In the genomic region with DNA sequence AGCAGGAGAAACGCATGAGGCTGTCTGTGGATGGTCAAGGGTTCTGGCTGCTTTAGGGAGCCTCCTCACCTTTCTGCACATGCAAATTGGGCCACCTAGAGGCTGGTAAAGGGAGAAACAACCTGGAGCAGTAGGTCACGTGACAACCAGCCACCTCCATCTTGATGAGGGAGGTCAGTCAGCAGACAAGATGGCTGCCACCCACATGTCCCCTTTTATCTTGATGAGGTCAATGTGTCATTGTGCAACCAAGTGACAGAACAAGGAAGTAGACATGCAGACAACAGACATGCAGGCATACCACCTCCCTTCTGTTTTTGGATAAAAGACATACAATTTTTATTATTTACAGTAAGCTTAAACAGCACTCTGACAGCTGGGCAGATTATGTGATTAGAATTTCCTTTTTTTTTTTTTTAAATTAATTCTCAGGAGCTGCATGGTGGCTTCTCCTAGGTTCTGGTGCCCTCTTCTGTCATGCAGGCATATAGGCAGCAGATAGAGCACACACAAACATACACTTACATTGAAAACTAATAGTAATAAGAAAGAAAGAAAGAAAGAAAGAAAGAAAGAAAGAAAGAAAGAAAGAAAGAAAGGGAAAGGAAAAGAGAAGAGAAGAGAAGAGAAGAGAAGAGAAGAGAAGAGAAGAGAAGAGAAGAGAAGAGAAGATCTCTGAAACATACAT, we compare ENCODE assay signal across 11 mouse cellular contexts. TPM values are rescaled to one million over a fixed set of nuclear protein-coding genes. Genes with fewer than 3 reads are reported as not detected.
DNase-seq lines count a peak whose midpoint lies in the region; ATAC-seq and TF ChIP-seq lines count a peak whose summit lies in the region.
"Had no signal": no experiment of that assay in that cellular context is flagged by ENCODE, and none has a peak within 500 bp of the region (broad histone marks: within the 10 kb centered on the region; RNA-seq: fewer than 3 reads in every experiment).

No protein-coding gene starts in this region.

- H3K27me3 ChIP-seq in kidney, postnatal 0 days (ENCODE audit: insufficient read depth, low read length), result no peaks in the 10 kb centered on the region
- no peaks in the 10 kb centered on the region for H3K27me3 ChIP-seq in ES-Bruce4 (ENCODE audit: control insufficient read depth, insufficient read depth, low read length, poor library complexity, severe bottlenecking)

- ATAC-seq in kidney, postnatal 0 days (replicated peaks; ENCODE audit: low FRiP score, low read depth), result no peak
- ATAC-seq in megakaryocyte progenitor cell, adult 5-6 weeks (replicated peaks; ENCODE audit: poor library complexity), result peak; percentile 54

- peak; percentile 72 for DNase-seq in kidney, postnatal 0 days (ENCODE audit: low spot score)
- no peak for DNase-seq in kidney, adult 8-10 months
- DNase-seq in brain, adult 2 months (ENCODE audit: low read depth, low spot score), result peak; percentile 3
- DNase-seq in urinary bladder, postnatal 25 days (ENCODE audit: low spot score), result no peak
- no peak for DNase-seq in layer of hippocampus, postnatal 14 days (ENCODE audit: low spot score in 2 of 2)
- DNase-seq in spleen, adult 18-20 months, result no peak
- DNase-seq: kidney, adult 18-20 months had no signal

- H3K9ac ChIP-seq in kidney, postnatal 0 days (ENCODE audit: low read depth, low read length), result no peak overlapping the region
- H3K9ac ChIP-seq in ES-Bruce4 (ENCODE audit: low read depth, poor library complexity, severe bottlenecking), result no peak overlapping the region

- WGBS in kidney, postnatal 0 days, result 86% methylated on average over 2 of the region's 2 CpGs

- no peaks in the 10 kb centered on the region for H3K4me1 ChIP-seq in kidney, postnatal 0 days (replicated peaks; ENCODE audit: insufficient read depth, low read length)
- H3K4me1 ChIP-seq in ES-Bruce4 (ENCODE audit: control insufficient read depth, insufficient read depth, low read length), result no peaks in the 10 kb centered on the region

- no peaks in the 10 kb centered on the region for H3K36me3 ChIP-seq in kidney, postnatal 0 days (ENCODE audit: insufficient read depth, low read length)
- no peaks in the 10 kb centered on the region for H3K36me3 ChIP-seq in ES-Bruce4 (ENCODE audit: control insufficient read depth, insufficient read depth, low read length, poor library complexity, severe bottlenecking)

- no peak for TF ChIP-seq EP300 in ES-Bruce4 (IDR thresholded peaks at IDR 0.05; ENCODE audit: insufficient read depth, low read depth, low read length)

- no peak for TF ChIP-seq POLR2A in ES-Bruce4 (IDR thresholded peaks at IDR 0.05; ENCODE audit: insufficient read depth, low read length)

- no peaks in the 10 kb centered on the region for H3K9me3 ChIP-seq in kidney, postnatal 0 days (replicated peaks; ENCODE audit: low read length)
- no peaks in the 10 kb centered on the region; the same call in 1 of the 2 replicates for H3K9me3 ChIP-seq in ES-Bruce4 (replicated peaks; ENCODE audit: control insufficient read depth, insufficient read depth, low read length, poor library complexity, severe bottlenecking)

- no peak overlapping the region for H3K4me2 ChIP-seq in kidney, postnatal 0 days (ENCODE audit: low read length)

- peak; percentile 19; the same call in 1 of the 2 replicates for TF ChIP-seq CTCF in kidney, postnatal 0 days (IDR thresholded peaks at IDR 0.05; ENCODE audit: low read depth)
- no peak for TF ChIP-seq CTCF in ES-Bruce4 (IDR thresholded peaks at IDR 0.05; ENCODE audit: low read depth, low read length)

- no peak overlapping the region for H3K4me3 ChIP-seq in kidney, postnatal 0 days (replicated peaks; ENCODE audit: low read depth, low read length)
- H3K4me3 ChIP-seq in ES-Bruce4 (ENCODE audit: low read depth, low read length), result no peak overlapping the region

- H3K27ac ChIP-seq in kidney, postnatal 0 days, result no peak overlapping the region
- H3K27ac ChIP-seq in ES-Bruce4 (ENCODE audit: insufficient read depth, low read length), result peak overlapping the region; percentile 33; the same call in 1 of the 2 replicates
- H3K27ac ChIP-seq: macrophage had no signal

RNA-seq across cellular contexts. Expression of a gene that starts 58.9 kb away (rescaled TPM):
- not detected in 2 replicates for polyA plus RNA-seq in kidney, postnatal 0 days (2015; fragmentation: Nextera tagmentation; extraction: Ambion mirVana)
- not detected in 2 replicates for polyA plus RNA-seq in ES-Bruce4 (2011; ENCODE audit: insufficient read depth, insufficient read length, low read depth, missing spikeins)
- not detected in 2 replicates for total RNA-seq in megakaryocyte progenitor cell, adult 5-6 weeks (2015)
- total RNA-seq in megakaryocyte progenitor cell, adult 5-6 weeks (2017), result not detected in 2 replicates
- not detected for total RNA-seq in layer of hippocampus, postnatal 14 days (2021)
- polyA plus RNA-seq: frontal cortex, adult 2 months; macrophage had no signal

Comparison
In these comparisons a context has a peak if more than half of its experiments do, and no peak if none do; other contexts are left out.
1. DNase-seq: peak in kidney, postnatal 0 days (single experiment) and brain, adult 2 months (single experiment); none in kidney, adult 8-10 months (0 of 2), urinary bladder, postnatal 25 days (single experiment), layer of hippocampus, postnatal 14 days (0 of 2) and spleen, adult 18-20 months (0 of 2).